Mouse (Mus musculus) embryonic facial prominence, embryonic 12.5 days (tissue): ENCODE results near the gene Cntnap4. TPM values are rescaled to one million over a fixed set of nuclear protein-coding genes. Genes with fewer than 3 reads are reported as not detected.

ENCODE experiments used
- ATAC-seq: fragments of 200-750 bp; cut with Nextera tagmentation; 2 replicates; pipeline ENCODE4 v1.8.0; 2017; ENCODE audit not compliant: insufficient number of reproducible peaks, insufficient read depth, low FRiP score, low TSS enrichment
- H3K27ac ChIP-seq: fragments of 300-500 bp; sonication (generic); 2 replicates; pipeline ENCODE4 v1.5.1; 2016; ENCODE audit warnings: mild to moderate bottlenecking
- H3K27me3 ChIP-seq: fragments of 300-500 bp; sonication (generic); 2 replicates; pipeline ENCODE4 v1.6.1; 2016; ENCODE audit warnings: mild to moderate bottlenecking, moderate library complexity
- H3K36me3 ChIP-seq: fragments of 300-500 bp; sonication (generic); 2 replicates; pipeline ENCODE4 v1.6.1; 2016; ENCODE audit warnings: mild to moderate bottlenecking
- H3K4me1 ChIP-seq: fragments of 300-500 bp; sonication (generic); 2 replicates; pipeline ENCODE4 v1.6.1; 2016
- H3K4me2 ChIP-seq: fragments of 300-500 bp; sonication (generic); replicated peaks from 2 replicates; pipeline ENCODE4 v1.6.1; 2016; ENCODE audit warnings: mild to moderate bottlenecking, moderate library complexity
- H3K4me3 ChIP-seq: fragments of 300-500 bp; sonication (generic); 2 replicates; pipeline ENCODE4 v1.5.1; 2016; ENCODE audit warnings: mild to moderate bottlenecking
- H3K9ac ChIP-seq: fragments of 300-500 bp; sonication (generic); 2 replicates; pipeline ENCODE4 v1.6.1; 2016; ENCODE audit warnings: mild to moderate bottlenecking, moderate library complexity
- H3K9me3 ChIP-seq: fragments of 300-500 bp; sonication (generic); 2 replicates; pipeline ENCODE4 v1.6.1; 2016; ENCODE audit warnings: mild to moderate bottlenecking, moderate library complexity
- WGBS: fragments of 180-500 bp; shearing (Covaris S2); methylation state at CpG from one replicate; pipeline ENCODE4 v1.1.7; 2016; 5-methylcytosine and 5-hydroxymethylcytosine counted together
- polyA plus RNA-seq: library from polyadenylated mRNA; unstranded; fragments of >200 nt; fragmentation: Nextera tagmentation; extraction: Ambion mirVana; gene quantifications from 2 replicates; pipeline ENCODE4 v1.2.1, GENCODE M21; 2016

Cntnap4 gene
- polyA plus RNA-seq, 1 experiment from 2014 or later, result 1.3 TPM

DNA sequence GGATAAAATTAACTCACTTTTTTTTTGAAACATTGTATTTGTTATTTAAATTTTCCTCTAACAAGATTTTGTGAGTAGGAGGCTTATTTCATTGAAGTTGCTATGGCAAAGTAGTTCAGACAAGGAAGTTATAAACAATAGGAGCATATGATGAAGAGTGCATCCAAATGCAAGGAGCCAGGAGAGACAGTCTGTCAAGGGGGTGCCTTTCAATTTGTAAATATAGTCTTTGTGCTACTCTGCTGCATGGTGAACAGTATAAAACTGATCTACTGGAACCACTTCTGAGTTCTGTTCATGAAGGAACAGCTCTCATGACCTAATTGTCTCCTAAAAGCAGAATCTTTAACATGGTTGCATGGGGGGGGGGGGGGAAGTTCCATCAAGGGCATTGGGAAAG lies 352.3 kb downstream of the Cntnap4 start:
- no peak for ATAC-seq
- Histone ChIP-seq H3K9me3 (no peaks in the 10 kb centered on the region), H3K27me3 (no peaks in the 10 kb centered on the region), H3K4me3 (no peak overlapping the region), H3K4me2 (no peak overlapping the region), H3K9ac (no peak overlapping the region), H3K36me3 (no peaks in the 10 kb centered on the region), H3K27ac (no peak overlapping the region), H3K4me1 (no peaks in the 10 kb centered on the region)

DNA sequence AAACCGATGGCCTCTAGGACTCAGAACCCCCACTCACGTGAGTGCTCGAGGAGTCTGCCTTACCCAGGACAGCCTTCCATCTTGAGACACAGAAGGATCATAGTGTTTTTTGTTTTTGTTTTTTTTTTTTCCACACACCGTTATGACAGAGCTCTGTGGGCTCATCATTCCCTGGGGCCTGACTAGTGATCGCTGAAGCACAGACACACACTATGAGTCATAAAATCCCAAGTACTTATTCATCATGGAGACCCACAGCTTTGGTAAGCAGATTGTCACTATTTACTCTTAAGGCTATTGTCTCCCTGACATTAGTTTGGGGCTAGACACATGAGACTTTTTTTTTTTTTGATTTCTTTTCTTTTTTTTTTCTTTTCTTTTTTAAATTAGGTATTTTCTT lies 352.9 kb downstream of the Cntnap4 start:
- Histone ChIP-seq H3K9me3 (no peaks in the 10 kb centered on the region), H3K4me1 (no peaks in the 10 kb centered on the region), H3K9ac (no peak overlapping the region), H3K27ac (no peak overlapping the region), H3K4me2 (no peak overlapping the region), H3K4me3 (no peak overlapping the region), H3K27me3 (no peaks in the 10 kb centered on the region), H3K36me3 (no peaks in the 10 kb centered on the region)
- ATAC-seq, result 0 out of 2 replicates have a peak, but pooled peaks have one; percentile 35
- 85% methylated on average over 5 of the region's 5 CpGs for WGBS
